Mouse (Mus musculus) spleen, adult 2 months (tissue): ENCODE measurements around the gene Ttc13. TPM values are rescaled to one million over a fixed set of nuclear protein-coding genes. Genes with fewer than 3 reads are reported as not detected.

Source experiments
- DNase-seq, 2 experiments: peaks; one replicate each; pipeline versions ENCODE4 v3.0.0 to v3.0.0-alpha.2; 2012 to 2021; ENCODE audit warnings: low spot score in 2 of 2, low read depth in 1 of 2
- H3K27ac ChIP-seq: fragments of 200-500 bp; 2 replicates; pipeline ENCODE4 v1.5.1; 2012; ENCODE audit warnings: low read length, inconsistent platforms; ENCODE audit not compliant: insufficient read depth
- H3K27me3 ChIP-seq: fragments of 200-500 bp; 2 replicates; pipeline ENCODE4 v1.6.1; 2012; ENCODE audit warnings: mild to moderate bottlenecking, moderate library complexity, low read length, inconsistent platforms; ENCODE audit not compliant: control insufficient read depth, insufficient read depth
- H3K36me3 ChIP-seq: fragments of 200-500 bp; 2 replicates; pipeline ENCODE4 v1.6.1; 2012; ENCODE audit warnings: mild to moderate bottlenecking, low read length, inconsistent platforms; ENCODE audit not compliant: control insufficient read depth, insufficient read depth
- H3K4me1 ChIP-seq: fragments of 200-500 bp; 2 replicates; pipeline ENCODE4 v1.6.1; 2011; ENCODE audit warnings: inconsistent platforms; ENCODE audit not compliant: control insufficient read depth, insufficient read depth, insufficient read length
- H3K4me3 ChIP-seq: fragments of 200-500 bp; 2 replicates; pipeline ENCODE4 v1.5.1; 2011; ENCODE audit warnings: mild to moderate bottlenecking, inconsistent platforms; ENCODE audit not compliant: insufficient read depth, insufficient read length; ENCODE audit errors: extremely low read depth
- CTCF ChIP-seq: fragments of 200-500 bp; IDR thresholded peaks from 2 replicates; pipeline ENCODE4 v1.5.1; 2011; ENCODE audit warnings: mild to moderate bottlenecking, inconsistent platforms; ENCODE audit not compliant: insufficient read depth, insufficient read length, insufficient replicate concordance; ENCODE audit errors: extremely low read depth
- POLR2A ChIP-seq: fragments of 200-500 bp; IDR thresholded peaks from 2 replicates; pipeline ENCODE4 v1.6.1; 2011; ENCODE audit warnings: low read depth, low read length, inconsistent platforms
- WGBS: fragments of 180-500 bp; shearing (Covaris S2); methylation state at CpG from one replicate; pipeline ENCODE4 v1.1.7; 2018; 5-methylcytosine and 5-hydroxymethylcytosine counted together
- polyA plus RNA-seq: library from polyadenylated mRNA; depleted of rRNA; stranded (reverse); fragments of >200 nt; gene quantifications from 2 replicates; pipeline ENCODE4 v1.2.3, GENCODE M21; 2012; rRNA removed

Ttc13 gene
- polyA plus RNA-seq: 18.5 and 21.1 TPM in 2 replicates

- H3K4me1 ChIP-seq: peaks cover 7% of the 10 kb centered on the region; the same call in 1 of the 2 replicates
- peak within 1 kb of the TSS; percentile 86 for H3K4me3 ChIP-seq
- peak within 1 kb of the TSS; percentile 72 for H3K27ac ChIP-seq
- 0 out of 2 replicates have a peak, but pooled peaks cover 3% of the 10 kb centered on the region for H3K36me3 ChIP-seq
- DNase-seq: peak; percentile 93 to 96
- peak; percentile 14 for TF ChIP-seq POLR2A
- TF ChIP-seq CTCF: no peak
- H3K27me3 ChIP-seq: no peaks in the 10 kb centered on the region
- WGBS: under 1% methylated on average over 59 of the region's 59 CpGs
Measured at GRCm38 (mm10) chr8:124721862-124722515, at the start of gene Ttc13, which contains the start of gene Arv1. TSS of gene Ttc13 (minus strand) at chr8:124721983. TSS of gene Arv1 (plus strand) at chr8:124722139.

GRCm38 (mm10) chr8:124763061-124763460 is 41.3 kb upstream of the Ttc13 start:
- Histone ChIP-seq H3K4me1 (no peaks in the 10 kb centered on the region), H3K27ac (no peak overlapping the region), H3K36me3 (no peaks in the 10 kb centered on the region), H3K27me3 (no peaks in the 10 kb centered on the region), H3K4me3 (no peak overlapping the region)
- TF ChIP-seq POLR2A (no peak), CTCF (no peak)
- no peak for DNase-seq
- WGBS: 79% methylated on average over 7 of the region's 7 CpGs

- Histone ChIP-seq H3K27ac (no peak overlapping the region), H3K27me3 (no peaks in the 10 kb centered on the region), H3K4me3 (no peak overlapping the region), H3K4me1 (no peaks in the 10 kb centered on the region; the same call in 1 of the 2 replicates), H3K36me3 (no peaks in the 10 kb centered on the region)
- peak in 1 of 2 experiments; percentile 18 for DNase-seq
- TF ChIP-seq POLR2A: no peak
- TF ChIP-seq CTCF: peak; percentile 29; the same call in 1 of the 2 replicates
- WGBS: 40% methylated on average over 3 of the region's 3 CpGs
Measured at GRCm38 (mm10) chr8:124758544-124758943, 36.8 kb upstream of the Ttc13 start.

- H3K27ac ChIP-seq: no peak overlapping the region
Measured at GRCm38 (mm10) chr8:124756601-124757000, 34.8 kb upstream of the Ttc13 start.

GRCm38 (mm10) chr8:124756153-124756552 is 34.4 kb upstream of the Ttc13 start:
- DNase-seq: no peak
- Histone ChIP-seq H3K4me1 (peaks cover 5% of the 10 kb centered on the region), H3K36me3 (no peaks in the 10 kb centered on the region), H3K27me3 (peaks cover 8% of the 10 kb centered on the region), H3K27ac (no peak overlapping the region), H3K4me3 (no peak overlapping the region)
- no peak for TF ChIP-seq CTCF
- no peak for TF ChIP-seq POLR2A
- 55% methylated on average over 2 of the region's 2 CpGs for WGBS

More at GRCm38 (mm10) chr8:124756601-124757000, 34.8 kb upstream of the Ttc13 start:
- Histone ChIP-seq H3K4me3 (no peak overlapping the region), H3K36me3 (no peaks in the 10 kb centered on the region), H3K27me3 (peaks cover 4% of the 10 kb centered on the region; the same call in 1 of the 2 replicates), H3K4me1 (peaks cover 5% of the 10 kb centered on the region)
- no peak for TF ChIP-seq POLR2A
- DNase-seq: no peak
- 40% methylated on average over 5 of the region's 5 CpGs for WGBS

GRCm38 (mm10) chr8:124755481-124755880 is 33.7 kb upstream of the Ttc13 start:
- H3K27ac ChIP-seq: no peak overlapping the region
- 82% methylated on average over 8 of the region's 8 CpGs for WGBS

GRCm38 (mm10) chr8:124754792-124755190 is 33.0 kb upstream of the Ttc13 start:
- Histone ChIP-seq H3K27ac (no peak overlapping the region), H3K4me1 (peaks cover 5% of the 10 kb centered on the region), H3K36me3 (no peaks in the 10 kb centered on the region), H3K4me3 (no peak overlapping the region), H3K27me3 (peaks cover 12% of the 10 kb centered on the region)
- DNase-seq: no peak
- TF ChIP-seq POLR2A (no peak), CTCF (no peak)
- 66% methylated on average over 4 of the region's 4 CpGs for WGBS

More at GRCm38 (mm10) chr8:124755481-124755880, 33.7 kb upstream of the Ttc13 start:
- H3K4me3 ChIP-seq: no peak overlapping the region
- H3K27me3 ChIP-seq: peaks cover 11% of the 10 kb centered on the region
- H3K4me1 ChIP-seq: peaks cover 5% of the 10 kb centered on the region
- TF ChIP-seq POLR2A: no peak
- TF ChIP-seq CTCF: no peak
- no peak for DNase-seq
- H3K36me3 ChIP-seq: no peaks in the 10 kb centered on the region
